Mouse (Mus musculus) neural tube, embryonic 11.5 days (tissue): ENCODE measurements at regions not wholly inside any gene's neighbourhood (a gene's known extent, or its start where the extent isn't known, plus 50 kb on each side); places are given as distances from the start of the nearest gene placed in this dataset.
A peak's percentile ranks its signal among the peaks of the same experiment; 100 is the strongest.
"Not testable (repeated sequence)": the region's sequence is repeated elsewhere in the genome, so short reads cannot be mapped to it uniquely, and the experiment has no call there.

Experiments used
- ATAC-seq: fragments of 200-750 bp; cut with Nextera tagmentation; 2 replicates; pipeline ENCODE4 v1.8.0; 2017; ENCODE audit warnings: moderate number of reproducible peaks, mild to moderate bottlenecking, moderate TSS enrichment, moderate library complexity; ENCODE audit not compliant: insufficient read depth, low FRiP score, low TSS enrichment
- DNase-seq: peaks from one replicate; pipeline ENCODE4 v3.0.0-alpha.2; 2015; ENCODE audit warnings: low spot score
- H3K27ac ChIP-seq: fragments of 300-500 bp; sonication (generic); 2 replicates; pipeline ENCODE4 v1.5.1; 2014; ENCODE audit warnings: low read depth, mild to moderate bottlenecking, low read length
- H3K27me3 ChIP-seq: fragments of 300-500 bp; sonication (generic); 2 replicates; pipeline ENCODE4 v1.6.1; 2014; ENCODE audit warnings: mild to moderate bottlenecking, low read length, mixed read lengths; ENCODE audit not compliant: control insufficient read depth, insufficient read depth
- H3K36me3 ChIP-seq: fragments of 300-500 bp; sonication (generic); 2 replicates; pipeline ENCODE4 v1.6.1; 2014; ENCODE audit warnings: mild to moderate bottlenecking, low read length, moderate library complexity, mixed read lengths; ENCODE audit not compliant: control insufficient read depth, insufficient read depth
- H3K4me1 ChIP-seq: fragments of 300-500 bp; sonication (generic); 2 replicates; pipeline ENCODE4 v1.6.1; 2014; ENCODE audit warnings: low read length, mixed read lengths; ENCODE audit not compliant: control insufficient read depth, insufficient read depth
- H3K4me2 ChIP-seq: fragments of 300-500 bp; sonication (generic); 2 replicates; pipeline ENCODE4 v1.6.1; 2014; ENCODE audit warnings: low read depth, mild to moderate bottlenecking, moderate library complexity
- H3K4me3 ChIP-seq: fragments of 300-500 bp; sonication (generic); 2 replicates; pipeline ENCODE4 v1.5.1; 2014; ENCODE audit warnings: low read depth, low read length
- H3K9ac ChIP-seq: fragments of 300-500 bp; sonication (generic); 2 replicates; pipeline ENCODE4 v1.6.1; 2014; ENCODE audit warnings: mild to moderate bottlenecking, low read length
- H3K9me3 ChIP-seq: fragments of 300-500 bp; sonication (generic); 2 replicates; pipeline ENCODE4 v1.6.1; 2016; ENCODE audit warnings: low read length; ENCODE audit not compliant: control insufficient read depth
- WGBS: fragments of 180-500 bp; shearing (Covaris S2); extraction: QIAGEN DNeasy Blood & Tissue Kit; methylation state at CpG from one replicate; pipeline ENCODE4 v1.1.7; 2014; 5-methylcytosine and 5-hydroxymethylcytosine counted together

GRCm38 (mm10) chr11:71285193-71285592 lies 54.7 kb upstream of the Nlrp1b start:
- Histone ChIP-seq H3K4me2 (no peak overlapping the region), H3K27ac (no peak overlapping the region), H3K27me3 (no peaks in the 10 kb centered on the region), H3K36me3 (no peaks in the 10 kb centered on the region), H3K9ac (no peak overlapping the region), H3K4me1 (no peaks in the 10 kb centered on the region), H3K4me3 (no peak overlapping the region), H3K9me3 (no peaks in the 10 kb centered on the region)
- ATAC-seq, result no peak
- no peak for DNase-seq
- 82% methylated on average over 2 of the region's 2 CpGs for WGBS

- not testable (repeated sequence) for H3K4me1 ChIP-seq, H3K9ac ChIP-seq, H3K4me3 ChIP-seq, H3K4me2 ChIP-seq, ATAC-seq, H3K27ac ChIP-seq, H3K36me3 ChIP-seq, H3K9me3 ChIP-seq, DNase-seq, H3K27me3 ChIP-seq
Measured at GRCm38 (mm10) chr11:71288243-71288642, 57.7 kb upstream of the Nlrp1b start.

- H3K4me1 ChIP-seq, result no peaks in the 10 kb centered on the region
- H3K4me3 ChIP-seq, result no peak overlapping the region
- H3K27me3 ChIP-seq, result no peaks in the 10 kb centered on the region
- H3K9me3 ChIP-seq, result no peaks in the 10 kb centered on the region
- H3K4me2 ChIP-seq, result no peak overlapping the region
- H3K36me3 ChIP-seq, result no peaks in the 10 kb centered on the region
- H3K9ac ChIP-seq, result no peak overlapping the region
- no peak for DNase-seq
- no peak overlapping the region for H3K27ac ChIP-seq
- WGBS, result 83% methylated on average over 1 of the region's 1 CpGs
- no peak for ATAC-seq
Measured at GRCm38 (mm10) chr11:71289490-71289889, 59.0 kb upstream of the Nlrp1b start.

GRCm38 (mm10) chr11:71299479-71299878 lies 68.9 kb upstream of the Nlrp1b start:
- Histone ChIP-seq H3K4me2 (no peak overlapping the region), H3K9me3 (no peaks in the 10 kb centered on the region), H3K27me3 (no peaks in the 10 kb centered on the region), H3K9ac (no peak overlapping the region), H3K4me3 (no peak overlapping the region), H3K36me3 (no peaks in the 10 kb centered on the region), H3K4me1 (no peaks in the 10 kb centered on the region), H3K27ac (no peak overlapping the region)
- ATAC-seq (no peak), DNase-seq (no peak)
- WGBS, result 75% methylated on average over 1 of the region's 1 CpGs

- no peaks in the 10 kb centered on the region for H3K9me3 ChIP-seq
- H3K36me3 ChIP-seq, result no peaks in the 10 kb centered on the region
- H3K27me3 ChIP-seq, result no peaks in the 10 kb centered on the region
- no peak overlapping the region for H3K4me3 ChIP-seq
- no peak for DNase-seq
- no peak for ATAC-seq
- no peak overlapping the region for H3K27ac ChIP-seq
- H3K9ac ChIP-seq, result no peak overlapping the region
- 41% methylated on average over 1 of the region's 1 CpGs for WGBS
- no peaks in the 10 kb centered on the region for H3K4me1 ChIP-seq
- H3K4me2 ChIP-seq, result no peak overlapping the region
Measured at GRCm38 (mm10) chr11:71323439-71323838, 92.9 kb upstream of the Nlrp1b start.

- Histone ChIP-seq H3K36me3 (no peaks in the 10 kb centered on the region), H3K27ac (no peak overlapping the region), H3K4me3 (no peak overlapping the region), H3K4me2 (no peak overlapping the region), H3K27me3 (no peaks in the 10 kb centered on the region), H3K9ac (no peak overlapping the region), H3K9me3 (no peaks in the 10 kb centered on the region), H3K4me1 (no peaks in the 10 kb centered on the region)
- WGBS, result 23% methylated on average over 1 of the region's 1 CpGs
- DNase-seq (no peak), ATAC-seq (no peak)
Measured at GRCm38 (mm10) chr11:71337428-71337827, 106.9 kb upstream of the Nlrp1b start.

GRCm38 (mm10) chr11:71346024-71346423 lies 115.5 kb upstream of the Nlrp1b start:
- H3K9ac ChIP-seq, result no peak overlapping the region
- peak; percentile 15 for DNase-seq
- no peak overlapping the region for H3K4me3 ChIP-seq

GRCm38 (mm10) chr11:71357089-71357488 lies 126.6 kb upstream of the Nlrp1b start:
- Histone ChIP-seq H3K9ac (no peak overlapping the region), H3K9me3 (no peaks in the 10 kb centered on the region), H3K4me3 (no peak overlapping the region), H3K4me1 (no peaks in the 10 kb centered on the region), H3K27me3 (no peaks in the 10 kb centered on the region), H3K4me2 (no peak overlapping the region), H3K27ac (no peak overlapping the region), H3K36me3 (no peaks in the 10 kb centered on the region)
- DNase-seq, result no peak
- ATAC-seq, result no peak
- WGBS, result 66% methylated on average over 3 of the region's 3 CpGs

More at GRCm38 (mm10) chr11:71346024-71346423, 115.5 kb upstream of the Nlrp1b start:
- Histone ChIP-seq H3K4me1 (no peaks in the 10 kb centered on the region), H3K36me3 (no peaks in the 10 kb centered on the region), H3K27me3 (no peaks in the 10 kb centered on the region), H3K4me2 (no peak overlapping the region), H3K27ac (no peak overlapping the region), H3K9me3 (no peaks in the 10 kb centered on the region)
- WGBS, result 77% methylated on average over 3 of the region's 3 CpGs
- no peak for ATAC-seq

- Histone ChIP-seq H3K4me3 (no peak overlapping the region), H3K27ac (no peak overlapping the region), H3K4me2 (no peak overlapping the region), H3K9me3 (no peaks in the 10 kb centered on the region), H3K36me3 (no peaks in the 10 kb centered on the region), H3K9ac (no peak overlapping the region), H3K27me3 (no peaks in the 10 kb centered on the region), H3K4me1 (no peaks in the 10 kb centered on the region)
- DNase-seq (no peak), ATAC-seq (no peak)
- WGBS, result 87% methylated on average over 5 of the region's 5 CpGs
Measured at GRCm38 (mm10) chr11:71360856-71361255, 130.3 kb upstream of the Nlrp1b start.
